Mouse (Mus musculus) cerebellum, adult 2 months (tissue): ENCODE results near the gene Fbrs.

ENCODE experiments used
- CTCF ChIP-seq: fragments of 200-500 bp; IDR thresholded peaks from 2 replicates; pipeline ENCODE4 v1.5.1; 2011; ENCODE audit warnings: low read depth, mild to moderate bottlenecking, control low read depth, low read length, moderate library complexity, borderline replicate concordance; ENCODE audit not compliant: insufficient read depth
- POLR2A ChIP-seq: fragments of 200-500 bp; IDR thresholded peaks from 2 replicates; pipeline ENCODE4 v1.6.1; 2011; ENCODE audit warnings: low read length, control low read depth, borderline replicate concordance; ENCODE audit not compliant: insufficient read depth

GRCm38 (mm10) chr7:127465191-127465590 is 13.8 kb upstream of the Fbrs start:
- TF ChIP-seq POLR2A (no peak), CTCF (no peak)
